Mouse (Mus musculus): ENCODE data around the gene Rab42. TPM values are rescaled to one million over a fixed set of nuclear protein-coding genes. Genes with fewer than 3 reads are reported as not detected.

The Rab42 gene
- polyA plus RNA-seq, 1 experiment from 2014 or later: 2.9 TPM

GRCm38 (mm10) chr4:132345135-132345842 is 42.1 kb upstream of the Rab42 start:
- Histone ChIP-seq H3K27me3 (ENCODE audit: control insufficient read depth, insufficient read depth, low read depth, low read length) (no peaks in the 10 kb centered on the region), H3K9ac (ENCODE audit: low read depth, low read length) (peak overlapping the region; percentile 83), H3K36me3 (ENCODE audit: control insufficient read depth, insufficient read depth, low read length) (no peaks in the 10 kb centered on the region), H3K9me3 (replicated peaks; ENCODE audit: control insufficient read depth, low read length, poor library complexity, severe bottlenecking) (no peaks in the 10 kb centered on the region), H3K4me1 (ENCODE audit: control insufficient read depth, insufficient read depth, low read length) (peaks cover 18% of the 10 kb centered on the region), H3K4me3 (ENCODE audit: low read depth, low read length) (peak overlapping the region; percentile 86), H3K27ac (ENCODE audit: low read length) (0 out of 2 replicates have a peak overlapping the region, but pooled peaks have one; percentile 38), H3K4me2 (ENCODE audit: low read length) (peak overlapping the region; percentile 89)
- ATAC-seq: peak; percentile 91
- WGBS: under 1% methylated on average over 81 of the region's 83 CpGs

- Histone ChIP-seq H3K36me3 (ENCODE audit: control insufficient read depth, insufficient read depth, low read length) (no peaks in the 10 kb centered on the region), H3K9ac (ENCODE audit: low read depth, low read length) (peak overlapping the region; percentile 83), H3K4me1 (ENCODE audit: control insufficient read depth, insufficient read depth, low read length) (peaks cover 18% of the 10 kb centered on the region), H3K9me3 (replicated peaks; ENCODE audit: control insufficient read depth, low read length, poor library complexity, severe bottlenecking) (no peaks in the 10 kb centered on the region), H3K4me3 (ENCODE audit: low read depth, low read length) (peak overlapping the region; percentile 86), H3K4me2 (ENCODE audit: low read length) (peak overlapping the region; percentile 89), H3K27ac (ENCODE audit: low read length) (no peak overlapping the region), H3K27me3 (ENCODE audit: control insufficient read depth, insufficient read depth, low read depth, low read length) (no peaks in the 10 kb centered on the region)
- WGBS: 8% methylated on average over 13 of the region's 13 CpGs
- ATAC-seq: no peak
These were observed 41.4 kb upstream of the Rab42 start for GRCm38 (mm10) chr4:132344403-132345134.

GRCm38 (mm10) chr4:132341451-132341850 is 38.3 kb upstream of the Rab42 start:
- Histone ChIP-seq H3K4me3 (ENCODE audit: low read depth, low read length) (no peak overlapping the region), H3K36me3 (ENCODE audit: control insufficient read depth, insufficient read depth, low read length) (no peaks in the 10 kb centered on the region), H3K9ac (ENCODE audit: low read depth, low read length) (no peak overlapping the region), H3K4me2 (ENCODE audit: low read length) (no peak overlapping the region), H3K9me3 (replicated peaks; ENCODE audit: control insufficient read depth, low read length, poor library complexity, severe bottlenecking) (no peaks in the 10 kb centered on the region), H3K27ac (ENCODE audit: low read length) (no peak overlapping the region), H3K4me1 (ENCODE audit: control insufficient read depth, insufficient read depth, low read length) (peaks cover 18% of the 10 kb centered on the region), H3K27me3 (ENCODE audit: control insufficient read depth, insufficient read depth, low read depth, low read length) (no peaks in the 10 kb centered on the region)
- 82% methylated on average over 3 of the region's 3 CpGs for WGBS
- no peak for ATAC-seq

GRCm38 (mm10) chr4:132338943-132339342 is 35.8 kb upstream of the Rab42 start:
- Histone ChIP-seq H3K4me3 (ENCODE audit: low read depth, low read length) (no peak overlapping the region), H3K36me3 (ENCODE audit: control insufficient read depth, insufficient read depth, low read length) (no peaks in the 10 kb centered on the region; the same call in 1 of the 2 replicates), H3K9ac (ENCODE audit: low read depth, low read length) (no peak overlapping the region), H3K27me3 (ENCODE audit: control insufficient read depth, insufficient read depth, low read depth, low read length) (no peaks in the 10 kb centered on the region), H3K4me2 (ENCODE audit: low read length) (no peak overlapping the region), H3K4me1 (ENCODE audit: control insufficient read depth, insufficient read depth, low read length) (peaks cover 4% of the 10 kb centered on the region), H3K27ac (ENCODE audit: low read length) (no peak overlapping the region), H3K9me3 (replicated peaks; ENCODE audit: control insufficient read depth, low read length, poor library complexity, severe bottlenecking) (no peaks in the 10 kb centered on the region)
- WGBS: 90% methylated on average over 13 of the region's 13 CpGs
- no peak for ATAC-seq

GRCm38 (mm10) chr4:132332880-132333279 is 29.7 kb upstream of the Rab42 start:
- no peaks in the 10 kb centered on the region for H3K27me3 ChIP-seq (ENCODE audit: control insufficient read depth, insufficient read depth, low read depth, low read length)
- H3K4me2 ChIP-seq (ENCODE audit: low read length): no peak overlapping the region
- 90% methylated on average over 6 of the region's 6 CpGs for WGBS
- no peak overlapping the region for H3K27ac ChIP-seq (ENCODE audit: low read length)
- peaks cover 15% of the 10 kb centered on the region for H3K4me1 ChIP-seq (ENCODE audit: control insufficient read depth, insufficient read depth, low read length)
- no peak overlapping the region for H3K4me3 ChIP-seq (ENCODE audit: low read depth, low read length)
- H3K9ac ChIP-seq (ENCODE audit: low read depth, low read length): no peak overlapping the region
- ATAC-seq: no peak
- H3K9me3 ChIP-seq (replicated peaks; ENCODE audit: control insufficient read depth, low read length, poor library complexity, severe bottlenecking): no peaks in the 10 kb centered on the region
- H3K36me3 ChIP-seq (ENCODE audit: control insufficient read depth, insufficient read depth, low read length): peaks cover 2% of the 10 kb centered on the region; the same call in 1 of the 2 replicates

GRCm38 (mm10) chr4:132331960-132332359 is 28.8 kb upstream of the Rab42 start:
- 77% methylated on average over 3 of the region's 3 CpGs for WGBS

GRCm38 (mm10) chr4:132329835-132330354 is 26.7 kb upstream of the Rab42 start:
- WGBS: 6% methylated on average over 10 of the region's 10 CpGs
- no peaks in the 10 kb centered on the region for H3K9me3 ChIP-seq (replicated peaks; ENCODE audit: control insufficient read depth, low read length, poor library complexity, severe bottlenecking)
- peak overlapping the region; percentile 73 for H3K27ac ChIP-seq (ENCODE audit: low read length)
- H3K4me2 ChIP-seq (ENCODE audit: low read length): peak overlapping the region; percentile 68
- H3K9ac ChIP-seq (ENCODE audit: low read depth, low read length): peak overlapping the region; percentile 93
- no peaks in the 10 kb centered on the region for H3K27me3 ChIP-seq (ENCODE audit: control insufficient read depth, insufficient read depth, low read depth, low read length)
- H3K36me3 ChIP-seq (ENCODE audit: control insufficient read depth, insufficient read depth, low read length): peaks cover 11% of the 10 kb centered on the region
- H3K4me3 ChIP-seq (ENCODE audit: low read depth, low read length): peak overlapping the region; percentile 72
- H3K4me1 ChIP-seq (ENCODE audit: control insufficient read depth, insufficient read depth, low read length): peaks cover 16% of the 10 kb centered on the region
- no peak for ATAC-seq

More at GRCm38 (mm10) chr4:132331960-132332359, 28.8 kb upstream of the Rab42 start:
- ATAC-seq: no peak
- Histone ChIP-seq H3K9me3 (replicated peaks; ENCODE audit: control insufficient read depth, low read length, poor library complexity, severe bottlenecking) (no peaks in the 10 kb centered on the region), H3K27me3 (ENCODE audit: control insufficient read depth, insufficient read depth, low read depth, low read length) (no peaks in the 10 kb centered on the region), H3K9ac (ENCODE audit: low read depth, low read length) (no peak overlapping the region), H3K4me3 (ENCODE audit: low read depth, low read length) (no peak overlapping the region), H3K36me3 (ENCODE audit: control insufficient read depth, insufficient read depth, low read length) (peaks cover 2% of the 10 kb centered on the region; the same call in 1 of the 2 replicates), H3K4me1 (ENCODE audit: control insufficient read depth, insufficient read depth, low read length) (peaks cover 16% of the 10 kb centered on the region), H3K27ac (ENCODE audit: low read length) (no peak overlapping the region), H3K4me2 (ENCODE audit: low read length) (no peak overlapping the region)

- peaks cover 13% of the 10 kb centered on the region for H3K36me3 ChIP-seq (ENCODE audit: control insufficient read depth, insufficient read depth, low read length)
- ATAC-seq: peak; percentile 96
These were observed 26.1 kb upstream of the Rab42 start, which contains the start of gene Trnau1ap for GRCm38 (mm10) chr4:132329115-132329834. Trnau1ap (minus strand) TSS chr4:132329538.

More at GRCm38 (mm10) chr4:132329115-132329834, 26.1 kb upstream of the Rab42 start, which contains the start of gene Trnau1ap:
- H3K27me3 ChIP-seq (ENCODE audit: control insufficient read depth, insufficient read depth, low read depth, low read length): no peaks in the 10 kb centered on the region
- H3K4me1 ChIP-seq (ENCODE audit: control insufficient read depth, insufficient read depth, low read length): peaks cover 16% of the 10 kb centered on the region
- peak within 1 kb of the TSS; percentile 72 for H3K4me3 ChIP-seq (ENCODE audit: low read depth, low read length)
- no peaks in the 10 kb centered on the region for H3K9me3 ChIP-seq (replicated peaks; ENCODE audit: control insufficient read depth, low read length, poor library complexity, severe bottlenecking)
- peak within 1 kb of the TSS; percentile 73 for H3K27ac ChIP-seq (ENCODE audit: low read length)
- under 1% methylated on average over 52 of the region's 52 CpGs for WGBS
- peak within 1 kb of the TSS; percentile 93 for H3K9ac ChIP-seq (ENCODE audit: low read depth, low read length)
- H3K4me2 ChIP-seq (ENCODE audit: low read length): peak within 1 kb of the TSS; percentile 68

Data from midbrain, embryonic 16.5 days (tissue).